Mouse (Mus musculus) heart, postnatal 14 days (tissue): ENCODE results near the gene Afap1l2. TPM values are rescaled to one million over a fixed set of nuclear protein-coding genes. Genes with fewer than 3 reads are reported as not detected.

Experiments
- DNase-seq, 2 experiments: peaks; one replicate each; pipeline ENCODE4 v3.0.0; 2021 to 2022
- intact Hi-C: fragments of 180-260 bp; cut with DNase I; formaldehyde crosslinking; loops from one replicate; pipeline ENCODE4 v1.15.1; 2025
- total RNA-seq, 2 experiments: library from RNA; stranded (reverse); gene quantifications; 2 replicates each; pipeline ENCODE4 v1.2.3; 2021

Gene Afap1l2
- total RNA-seq, 2 experiments from 2014 or later = 7.5 to 9.1 TPM

DNA sequence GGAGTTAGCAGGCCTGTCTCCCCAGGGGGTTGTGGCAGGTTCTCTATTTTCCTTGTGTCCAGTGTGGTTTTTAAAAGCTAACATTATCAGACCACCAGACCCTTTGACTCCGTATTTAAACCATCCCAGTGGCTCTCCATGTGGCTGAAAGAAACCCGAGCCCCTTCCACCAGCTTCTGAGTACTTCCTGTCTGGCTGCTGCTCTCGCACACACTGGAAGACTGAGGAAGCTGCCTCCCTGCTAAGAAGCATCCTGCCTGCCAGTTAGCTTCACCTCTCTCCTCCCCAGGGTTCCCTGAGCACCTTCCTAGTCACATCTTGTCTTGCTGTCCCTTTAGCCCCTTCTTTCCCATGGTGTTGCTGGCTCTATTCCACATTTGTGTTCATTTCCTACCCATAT lies 100.2 kb downstream of the Afap1l2 start:
- no peak for DNase-seq
- intact Hi-C loops = loop anchor here (5.0 kb wide), 3 partner anchors 81 to 486 kb away; partner anchors contain the start of gene Tdrd1

DNA sequence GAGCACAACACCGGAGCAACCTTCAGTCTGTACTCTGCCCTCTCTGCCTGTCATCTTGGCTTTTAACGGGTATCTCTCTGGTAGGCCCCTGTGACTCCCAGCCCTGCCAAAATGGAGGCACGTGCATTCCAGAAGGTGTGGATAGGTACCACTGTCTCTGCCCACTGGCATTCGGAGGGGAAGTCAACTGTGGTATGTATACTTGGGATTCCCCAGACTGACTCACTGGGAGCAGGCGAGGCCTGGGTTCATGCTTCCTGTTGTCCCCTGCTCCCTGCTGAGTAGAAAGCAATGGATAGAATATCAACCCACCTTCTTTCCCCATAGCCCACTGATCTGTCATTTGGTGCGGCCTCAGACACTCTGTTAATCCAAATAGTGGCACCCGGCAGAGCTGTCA lies 102.6 kb downstream of the Afap1l2 start:
- intact Hi-C loops = loop anchor here (5.0 kb wide), 3 partner anchors 78 to 483 kb away; partner anchors contain the start of gene Tdrd1
- DNase-seq = no peak

DNA sequence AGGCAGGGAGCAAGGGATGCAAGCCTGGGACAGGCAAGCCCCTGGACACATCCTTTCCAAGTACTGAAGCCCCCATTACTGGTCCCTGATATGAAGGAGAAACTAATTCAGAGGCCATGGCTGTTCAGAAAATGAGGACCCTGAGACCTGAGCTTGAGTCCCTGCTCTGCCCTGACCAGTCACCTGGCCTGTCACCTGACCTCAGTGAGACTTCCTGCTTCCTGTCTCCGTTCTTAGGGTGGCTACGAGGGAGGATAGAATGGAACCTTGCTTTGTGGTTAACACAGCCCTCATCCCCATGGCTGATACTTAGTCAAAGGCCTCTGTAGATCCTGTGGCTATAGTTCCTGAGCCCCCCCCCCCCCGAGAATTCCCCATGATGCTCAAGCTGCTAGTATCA lies 103.9 kb downstream of the Afap1l2 start:
- no peak for DNase-seq
- intact Hi-C loops = no loop called here

DNA sequence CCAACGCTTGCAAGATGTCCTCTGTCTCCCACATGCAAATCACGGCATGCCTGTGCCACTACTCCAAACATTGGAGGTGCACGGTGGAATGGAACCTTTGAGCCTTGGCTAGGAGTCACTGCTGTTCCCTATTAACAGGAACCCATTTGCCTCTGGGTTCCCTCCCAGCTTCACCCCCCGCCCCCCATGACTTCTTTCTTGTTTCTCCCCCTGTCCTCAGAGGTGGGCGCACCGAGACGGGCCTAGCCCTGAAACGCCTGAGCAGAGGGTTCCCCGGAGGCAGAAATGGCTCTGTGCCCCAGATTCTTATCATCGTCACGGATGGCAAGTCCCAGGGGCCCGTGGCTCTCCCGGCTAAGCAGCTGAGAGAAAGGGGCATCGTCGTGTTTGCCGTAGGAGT lies 110.4 kb downstream of the Afap1l2 start:
- DNase-seq = no peak
- intact Hi-C loops = no loop called here

DNA sequence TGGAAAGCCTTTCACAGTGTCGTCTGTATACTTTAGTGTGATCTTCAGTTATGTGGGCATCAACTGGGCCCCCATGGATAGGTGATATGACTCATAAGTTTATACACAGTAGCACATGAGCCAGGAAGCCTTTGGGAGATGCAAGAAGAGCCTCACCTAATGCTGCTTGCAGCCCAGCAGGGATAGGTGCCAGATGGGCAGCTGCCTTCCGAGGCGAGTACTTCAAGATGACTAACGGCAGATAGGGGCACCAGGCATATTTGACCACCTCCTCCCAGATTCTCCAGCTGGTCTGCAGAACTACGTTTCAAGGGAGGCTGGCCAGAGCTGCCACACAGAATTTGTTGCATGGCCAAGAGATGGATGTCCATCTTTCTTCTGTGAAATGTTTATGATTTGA lies 114.7 kb downstream of the Afap1l2 start:
- DNase-seq = no peak
- intact Hi-C loops = no loop called here

DNA sequence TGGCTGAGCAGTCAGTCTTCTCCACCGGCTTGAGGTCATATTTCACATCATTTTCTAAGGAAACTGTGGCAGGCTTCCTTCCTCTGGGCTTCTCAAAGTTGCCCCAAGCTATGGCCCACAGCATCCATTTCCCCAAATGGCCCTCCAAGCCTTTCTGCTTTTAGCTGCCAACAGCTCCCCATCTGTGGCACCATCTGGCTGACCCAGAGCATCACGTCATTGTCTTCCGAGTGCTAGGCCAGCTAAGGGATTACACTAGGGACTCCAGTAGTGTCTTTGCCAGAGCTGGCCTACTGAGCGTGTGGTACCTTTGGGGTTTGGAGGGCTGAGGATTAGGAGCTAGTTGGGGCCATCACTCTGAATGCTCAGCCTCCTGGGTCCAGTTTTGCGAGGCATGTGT lies 115.4 kb downstream of the Afap1l2 start:
- intact Hi-C loops = no loop called here
- DNase-seq = no peak

DNA sequence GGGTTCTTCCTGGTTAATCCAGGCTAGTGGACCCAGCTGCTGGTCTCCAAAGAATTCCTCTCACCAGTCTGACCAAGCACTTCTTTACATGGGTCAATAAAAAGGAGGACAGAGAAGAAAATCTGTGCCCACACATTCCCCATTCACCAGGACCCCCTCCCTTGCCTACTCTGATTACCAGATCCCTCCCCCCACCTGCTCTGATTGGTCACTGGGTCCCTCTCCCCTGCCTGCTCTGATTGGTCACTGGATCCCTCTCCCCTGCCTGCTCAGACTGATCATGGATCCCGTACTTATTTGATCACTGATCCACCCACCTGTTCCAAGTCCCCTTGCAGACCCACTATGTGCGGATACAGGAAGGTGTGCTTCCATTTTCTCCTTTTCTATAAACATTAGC lies 116.6 kb downstream of the Afap1l2 start:
- intact Hi-C loops = no loop called here
- no peak for DNase-seq

DNA sequence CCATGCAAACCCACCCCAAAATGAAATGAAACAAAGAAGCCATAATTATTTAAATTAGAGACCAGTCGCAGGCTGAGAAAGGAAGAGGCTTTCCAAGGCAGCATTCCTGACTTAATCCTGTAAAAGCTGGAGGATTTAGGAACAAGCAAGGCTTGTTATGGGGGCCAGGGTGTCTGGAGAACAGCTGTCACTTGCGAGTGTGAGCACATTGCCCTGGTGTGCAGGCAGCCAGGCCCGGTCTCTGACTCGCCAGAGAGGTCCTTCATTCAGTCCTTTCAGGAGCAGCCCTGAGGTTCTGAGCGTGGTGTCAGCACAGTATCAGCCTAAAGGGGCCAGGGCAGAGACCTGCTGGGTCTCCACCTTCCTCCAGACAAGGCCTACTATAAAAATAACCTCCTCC lies 119.4 kb downstream of the Afap1l2 start:
- DNase-seq = no peak
- intact Hi-C loops = no loop called here

DNA sequence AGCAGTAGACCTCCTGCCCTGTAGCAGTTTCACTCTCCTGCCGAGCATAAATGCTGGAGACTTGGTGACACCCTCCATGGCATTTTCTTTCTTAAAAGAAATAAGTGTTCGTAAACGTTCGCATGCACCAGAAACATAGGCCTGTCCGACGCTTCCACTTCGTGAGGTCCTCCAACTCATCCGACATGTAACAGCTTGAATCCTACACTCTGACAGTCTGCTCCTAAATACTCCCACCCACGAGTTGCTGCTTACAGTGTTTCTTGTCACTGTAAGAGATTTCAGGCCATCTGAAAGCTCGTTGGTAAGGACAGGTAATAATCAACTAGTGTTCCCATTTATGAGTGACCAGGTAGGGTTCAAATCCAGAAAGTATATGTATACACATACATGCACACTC lies 120.1 kb downstream of the Afap1l2 start:
- no peak for DNase-seq
- intact Hi-C loops = no loop called here

DNA sequence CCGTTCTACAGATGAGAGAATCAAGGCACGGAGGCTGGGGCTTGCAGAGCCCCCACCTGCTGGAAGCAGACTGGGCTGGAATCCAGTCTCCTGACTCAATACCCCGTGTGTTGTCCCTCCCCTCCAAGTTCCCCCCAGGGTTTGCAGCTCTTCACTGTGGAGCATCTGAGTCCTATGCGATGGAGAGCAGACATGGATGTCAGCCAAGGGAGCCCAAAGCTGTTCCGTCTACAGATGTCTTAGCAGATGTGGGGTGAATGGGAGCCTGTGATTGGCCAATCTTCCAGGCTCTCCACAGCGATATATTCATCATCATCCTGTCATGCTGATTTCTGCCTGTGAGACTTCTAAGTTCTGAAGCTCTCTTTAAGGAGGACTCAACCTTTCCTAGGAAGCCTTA lies 130.7 kb downstream of the Afap1l2 start:
- intact Hi-C loops = no loop called here
- DNase-seq = no peak

DNA sequence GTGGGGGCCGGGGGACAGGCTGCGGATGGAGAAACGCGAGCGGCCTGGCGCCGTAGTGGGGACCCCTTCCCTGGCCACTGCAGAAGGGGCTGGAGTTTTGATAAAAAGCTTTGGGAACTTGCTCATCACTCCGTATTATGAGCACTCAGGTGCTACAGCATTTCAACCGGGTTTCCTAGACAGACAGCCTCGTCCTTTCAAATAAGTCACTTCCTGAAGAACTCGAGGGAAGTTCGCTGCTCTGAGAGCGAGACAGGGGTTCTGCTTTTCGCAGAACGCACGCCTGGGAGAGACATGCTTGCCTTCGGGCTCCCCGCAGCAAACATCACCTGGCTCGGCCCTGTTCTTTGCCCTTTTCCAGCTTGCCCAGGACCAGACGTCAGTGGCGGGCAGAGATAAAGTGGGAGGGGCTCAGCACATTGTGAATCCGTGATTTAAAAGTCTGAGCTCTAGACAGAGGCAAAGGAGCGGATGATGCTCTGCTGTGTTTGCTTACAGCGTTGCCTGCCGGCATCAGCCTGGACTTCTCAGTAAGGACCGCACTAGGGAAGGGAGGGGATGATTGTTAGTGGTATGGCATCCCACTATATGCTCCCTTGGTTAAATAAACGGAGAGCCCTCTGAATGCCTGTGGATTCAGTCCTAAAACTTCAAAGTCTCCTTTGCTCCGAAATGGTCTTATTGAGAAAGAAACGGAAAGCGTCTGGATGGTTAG lies 133.3 kb downstream of the Afap1l2 start:
- intact Hi-C loops = no loop called here

DNA sequence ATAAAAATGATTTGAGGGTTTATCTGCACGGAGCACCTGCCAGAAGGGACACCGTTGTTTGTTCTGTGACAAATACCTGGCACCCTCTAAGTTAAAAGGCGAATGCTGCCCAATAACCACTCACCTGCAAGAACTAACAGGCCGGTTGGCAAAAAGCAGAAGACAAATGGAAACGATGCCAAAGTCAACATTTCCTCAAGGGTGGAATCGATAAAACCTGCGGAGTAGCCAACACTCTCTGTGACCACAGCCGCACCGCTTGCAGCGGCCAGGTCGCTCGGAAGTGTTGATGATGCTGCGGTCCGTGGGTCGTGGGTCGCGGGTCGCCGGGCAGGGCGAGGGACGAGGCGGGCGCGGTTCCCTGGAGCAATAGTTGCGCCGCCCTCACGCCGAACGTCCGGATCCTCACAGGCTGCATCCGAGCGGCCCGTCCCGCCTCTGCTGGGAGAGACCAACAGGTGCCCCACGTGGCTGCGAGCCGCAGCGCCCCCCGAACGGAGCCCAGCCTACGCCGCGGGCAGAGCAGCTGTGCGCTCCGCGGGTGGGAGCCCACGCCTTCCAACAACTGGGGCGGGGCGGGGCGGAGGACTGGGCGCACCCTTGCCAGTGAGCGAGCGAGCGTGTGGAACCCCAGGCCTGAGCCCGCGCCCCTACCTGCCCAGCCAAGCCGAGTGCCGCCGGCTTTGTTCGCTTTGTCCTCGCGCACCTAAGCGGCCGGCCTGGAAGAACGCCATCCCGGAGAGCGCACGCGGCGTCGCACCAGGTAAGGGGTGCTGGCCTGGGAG lies 134.0 kb downstream of the Afap1l2 start, which contains the start of gene Vwa2:
Gene Vwa2, plus strand, starts transcription at position 434 of the 785 bp plus-strand sequence.
- peak in 1 of 2 experiments; percentile 8 for DNase-seq
- intact Hi-C loops = no loop called here

More for the DNA sequence above, 133.3 kb downstream of the Afap1l2 start:
- no peak for DNase-seq

DNA sequence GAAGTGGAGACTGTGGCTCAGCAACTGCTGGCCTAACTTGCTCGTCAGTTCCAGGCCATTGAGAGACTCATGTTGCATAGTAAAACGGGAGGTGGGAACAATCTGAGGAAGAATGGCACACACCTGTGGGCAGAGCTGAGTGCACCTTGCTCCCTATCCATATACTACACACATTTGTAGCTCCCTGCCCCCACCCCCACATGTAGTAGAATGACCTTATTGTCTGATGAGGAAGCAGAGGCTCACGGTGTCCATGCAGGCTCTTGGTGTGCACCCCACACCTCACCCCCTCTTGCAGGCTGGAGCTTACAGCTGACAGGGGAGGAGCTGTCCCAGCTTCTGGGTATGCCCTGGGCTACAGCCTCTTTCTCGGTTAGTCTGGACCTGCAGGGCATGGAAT lies 140.3 kb downstream of the Afap1l2 start:
- intact Hi-C loops = no loop called here

More for the DNA sequence above, 140.3 kb downstream of the Afap1l2 start:
- DNase-seq = no peak

Other genes starting within 250 kb of the Afap1l2 start
- 10 to 100 TPM; 26.1 to 26.5 TPM for gene Ccdc186, start 186.0 kb downstream of the Afap1l2 start, total RNA-seq
- gene Tdrd1, start 182.0 kb downstream of the Afap1l2 start, total RNA-seq = under 1 TPM in 1 of 2 experiments, not detected in 1; 0.05 TPM
- not detected for gene Vwa2, start 134.0 kb downstream of the Afap1l2 start, total RNA-seq